Mouse (Mus musculus) adrenal gland, adult 18-20 months (tissue): ENCODE results near the gene Flt3l. TPM values are rescaled to one million over a fixed set of nuclear protein-coding genes. Genes with fewer than 3 reads are reported as not detected.
"Not testable (repeated sequence)": the region's sequence is repeated elsewhere in the genome, so short reads cannot be mapped to it uniquely, and the experiment has no call there.

Source experiments
- DNase-seq, 2 experiments: peaks; one replicate each; pipeline ENCODE4 v3.0.0; 2021 to 2022; ENCODE audit warnings: low spot score in 2 of 2
- total RNA-seq, 2 experiments: library from RNA; stranded (reverse); gene quantifications; 1 replicate in 1 of 2; 2 replicates in 1 of 2; pipeline ENCODE4 v1.2.3; 2021

Gene Flt3l
- total RNA-seq, 2 experiments from 2014 or later: 20.6 to 26.8 TPM

- no peak for DNase-seq
Observed at GRCm38 (mm10) chr7:45102441-45102840, 33.8 kb downstream of the Flt3l start.

DNA sequence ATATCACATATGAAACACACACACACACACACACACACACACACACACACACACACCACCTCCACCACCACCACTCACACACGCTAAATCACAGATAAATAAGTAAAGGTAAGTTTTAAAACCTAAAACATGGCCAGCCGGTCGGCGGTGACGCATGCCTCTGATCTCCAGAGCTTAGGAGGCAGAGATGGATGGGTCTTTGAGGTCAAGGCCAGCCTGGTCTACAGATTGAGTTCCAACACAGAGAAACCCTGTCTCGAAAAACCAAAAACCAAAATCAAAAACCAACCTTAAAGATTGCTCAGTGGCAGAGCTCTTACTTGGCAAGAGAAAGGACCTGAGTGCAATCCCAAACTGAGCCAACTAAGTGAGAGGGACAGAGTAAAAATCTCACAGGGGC lies 36.2 kb downstream of the Flt3l start:
- no peak for DNase-seq

DNA sequence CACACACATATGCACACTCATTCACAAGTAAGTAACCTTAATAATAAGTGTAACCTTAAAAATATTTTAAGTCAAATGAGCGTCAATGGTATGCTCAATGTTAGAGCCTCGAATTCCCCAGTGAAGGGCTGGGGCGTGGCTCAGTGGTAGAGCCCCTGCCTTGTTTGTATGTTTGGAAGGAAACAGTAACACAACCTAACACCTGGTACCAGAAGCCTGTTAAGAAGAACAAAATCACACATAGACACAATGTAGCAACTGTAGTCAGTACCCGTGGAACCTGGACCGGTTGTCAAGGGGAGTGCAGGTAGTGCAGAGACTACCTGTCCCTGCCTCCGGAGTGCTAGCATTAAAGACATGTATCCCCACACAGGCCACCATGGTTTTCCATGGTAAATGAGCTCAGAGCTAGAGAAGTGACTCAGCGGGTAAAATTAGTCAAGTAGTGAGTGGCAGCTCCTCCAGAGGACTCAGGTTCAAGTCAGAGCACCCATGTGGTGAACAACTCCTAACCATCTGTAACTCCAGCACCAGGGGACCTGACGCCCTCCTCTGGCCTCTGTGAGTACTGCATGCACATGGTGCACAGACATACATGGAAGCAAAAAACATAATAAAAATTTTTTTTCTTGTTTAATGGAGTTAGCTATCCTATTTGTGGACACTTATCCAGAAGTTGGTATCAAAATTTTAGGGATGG lies 37.5 kb downstream of the Flt3l start:
- DNase-seq: no peak

DNA sequence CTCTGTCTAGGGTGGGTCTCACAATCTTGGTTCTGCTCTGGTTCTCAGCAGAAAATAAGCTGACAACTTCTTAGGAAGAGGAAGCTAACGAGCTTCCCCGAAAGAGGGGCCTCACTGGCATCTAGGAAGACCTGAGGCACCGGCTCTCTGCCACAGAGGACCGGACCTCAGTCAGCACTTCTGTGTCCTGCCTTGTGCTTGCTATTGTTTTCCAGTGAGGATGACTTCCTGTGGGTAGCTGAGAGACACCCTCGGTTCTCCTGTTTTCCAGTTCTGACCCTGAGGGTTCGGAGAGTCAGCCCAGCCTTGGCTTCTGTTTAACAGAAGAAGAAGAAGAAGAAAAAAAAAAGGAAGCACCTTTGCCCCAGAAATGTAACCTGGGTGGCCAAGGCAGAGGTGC lies 38.8 kb downstream of the Flt3l start:
- no peak for DNase-seq

DNA sequence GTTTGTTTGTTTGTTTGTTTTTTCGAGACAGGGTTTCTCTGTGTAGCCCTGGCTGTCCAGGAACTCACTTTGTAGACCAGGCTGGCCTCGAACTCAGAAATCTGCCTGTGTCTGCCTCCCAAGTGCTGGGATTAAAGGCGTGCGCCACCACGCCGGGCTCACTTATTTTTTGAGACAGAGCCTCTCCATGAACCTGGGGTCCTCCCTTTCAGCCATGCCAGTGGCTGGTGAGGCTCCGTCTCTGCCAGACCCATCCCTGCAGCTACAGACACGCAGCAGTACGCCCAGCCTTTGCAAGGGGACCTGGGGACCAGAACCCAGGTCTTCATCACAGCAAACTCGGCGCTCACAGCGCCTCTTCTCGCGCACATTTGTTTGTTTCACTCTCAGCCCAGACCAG lies 40.3 kb downstream of the Flt3l start:
- DNase-seq: not testable (repeated sequence)

DNA sequence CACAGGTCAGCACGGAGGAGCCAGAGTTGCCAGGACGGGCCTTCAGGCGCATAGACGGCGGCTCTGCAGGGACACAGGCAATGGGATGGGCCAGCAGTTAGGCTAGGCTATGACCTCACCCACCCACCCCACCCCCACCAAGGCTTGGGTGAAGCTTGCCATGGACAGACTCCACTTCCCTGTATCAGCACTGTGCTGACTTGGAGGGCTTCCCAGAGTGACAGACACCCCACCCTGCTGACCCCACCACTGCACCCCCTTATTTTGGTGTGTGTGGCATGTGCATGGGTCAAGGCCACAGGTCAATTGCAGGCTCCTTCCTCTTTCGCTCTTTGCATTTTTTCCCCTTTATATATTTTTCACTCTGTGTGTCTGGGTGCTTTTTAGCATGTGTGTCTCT lies 40.9 kb downstream of the Flt3l start:
- no peak for DNase-seq

GRCm38 (mm10) chr7:45094121-45094520 lies 42.1 kb downstream of the Flt3l start:
- DNase-seq: no peak

- no peak for DNase-seq
Observed at GRCm38 (mm10) chr7:45093516-45093905, 42.7 kb downstream of the Flt3l start.

DNA sequence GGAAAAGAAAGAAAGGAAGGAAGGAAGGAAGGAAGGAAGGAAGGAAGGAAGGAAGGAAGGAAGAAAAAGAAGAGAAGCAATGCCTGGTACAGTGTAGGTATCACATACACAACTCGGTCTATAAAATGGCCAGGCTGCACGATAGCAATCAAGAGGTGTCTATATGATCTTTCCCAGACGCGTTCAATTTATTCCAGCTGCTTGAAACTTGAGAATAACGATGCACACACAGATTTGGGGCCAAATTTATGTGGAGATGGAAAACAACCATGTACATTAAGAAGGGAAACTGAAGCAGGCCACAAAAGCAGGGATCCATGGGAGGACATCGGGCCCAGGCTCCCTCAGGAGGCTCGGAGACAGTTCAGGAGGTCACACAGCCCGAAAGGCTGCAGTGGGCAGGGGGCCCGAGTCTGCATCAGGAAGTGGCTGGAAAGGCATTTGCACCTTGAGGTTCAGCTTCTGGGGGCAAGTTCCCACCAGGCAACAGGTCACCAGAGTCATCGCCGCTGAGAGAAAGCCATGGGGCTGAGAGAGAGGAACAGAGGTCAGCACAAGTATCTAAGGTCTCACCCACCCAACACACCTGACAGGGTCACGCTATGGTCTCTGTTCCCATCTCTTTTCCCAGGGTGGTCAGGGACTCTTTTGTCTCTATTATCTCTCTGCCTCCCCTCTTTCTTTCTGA lies 43.3 kb downstream of the Flt3l start:
- no peak for DNase-seq

GRCm38 (mm10) chr7:45092048-45092447 lies 44.2 kb downstream of the Flt3l start, which contains the start of gene Rcn3:
Gene Rcn3, minus strand, starts transcription at chr7:45092221.
- peak; percentile 56 to 65 for DNase-seq

DNA sequence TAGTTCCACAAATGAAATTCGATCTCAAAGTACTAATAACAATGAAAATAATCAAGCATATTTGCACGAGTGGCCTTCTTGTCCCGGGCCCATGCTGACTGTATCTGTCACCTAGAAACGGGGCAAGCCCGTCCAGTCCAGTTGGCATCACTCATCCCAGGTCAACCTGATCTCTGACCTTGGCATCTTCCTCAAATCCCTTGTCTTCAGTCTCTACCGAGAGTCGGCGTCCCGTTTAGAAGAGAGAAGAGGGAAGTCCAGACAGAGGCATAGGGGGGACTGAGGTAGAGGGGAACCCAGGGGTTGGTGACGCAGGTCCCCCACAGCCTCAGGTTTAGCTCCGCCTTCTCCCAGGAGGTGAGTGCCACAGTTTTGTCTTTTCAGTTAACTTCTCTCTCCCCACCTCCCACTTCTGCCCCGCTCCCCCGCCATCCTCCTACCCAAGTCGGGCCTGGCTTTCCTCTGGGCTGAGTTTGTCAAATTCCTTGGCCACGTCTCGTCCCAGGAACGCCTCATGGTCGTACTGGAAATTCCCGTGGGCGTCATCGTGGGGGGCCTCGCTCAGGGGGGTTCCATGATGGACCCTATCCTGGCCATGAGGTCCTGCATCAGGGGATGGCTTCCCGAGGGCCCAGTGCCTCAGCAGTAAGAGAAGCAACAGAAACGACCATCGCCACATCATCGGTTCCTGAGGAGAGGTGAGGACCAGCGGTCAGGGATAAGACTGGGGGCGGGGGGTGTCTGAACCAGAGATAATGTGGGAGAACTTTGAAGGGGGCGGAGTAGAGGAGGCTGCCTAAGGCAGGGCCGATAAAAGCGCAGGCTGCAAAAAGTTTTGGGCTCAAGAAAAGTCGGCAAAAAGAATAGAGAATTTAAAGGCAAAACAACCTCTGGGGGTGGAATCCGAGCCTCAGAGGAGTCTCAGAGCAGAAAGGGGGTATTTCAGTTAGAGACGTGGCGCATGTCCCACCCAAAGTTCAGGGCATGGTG lies 44.9 kb downstream of the Flt3l start:
- DNase-seq: no peak

DNA sequence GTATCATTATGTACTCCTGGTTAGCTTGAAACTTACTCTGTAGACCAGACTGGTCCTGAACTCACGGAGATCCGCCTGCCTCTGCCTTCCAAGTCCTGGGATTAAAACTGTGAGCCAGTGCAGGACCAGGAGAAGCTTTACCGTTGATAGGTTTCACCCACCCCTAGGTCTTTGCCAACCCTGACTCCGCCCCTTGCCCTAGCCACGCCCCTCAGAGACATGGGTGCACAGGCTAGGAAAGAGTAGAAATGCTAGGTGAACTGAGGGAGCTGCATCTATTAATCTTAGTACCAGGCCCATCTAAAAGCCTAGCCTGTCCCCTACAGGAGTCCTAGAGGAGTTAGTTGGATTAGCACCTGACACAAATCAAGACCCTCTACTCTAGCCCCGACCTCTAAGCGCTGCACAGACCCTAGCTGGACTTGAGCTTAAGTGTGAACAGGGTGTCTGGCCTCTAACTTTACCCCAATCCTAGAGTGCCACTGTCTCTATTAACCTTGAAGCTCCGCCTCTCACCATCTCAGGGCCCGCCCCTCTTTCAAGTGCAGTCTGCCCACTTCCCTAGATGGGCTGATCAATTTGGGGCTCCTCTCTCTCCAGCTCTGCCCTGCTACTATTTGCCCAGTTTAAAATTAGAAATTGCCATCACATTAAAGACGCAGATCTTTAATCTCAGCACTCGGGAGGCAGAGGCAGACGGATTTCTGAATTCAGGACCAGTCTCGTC lies 45.8 kb downstream of the Flt3l start:
- no peak for DNase-seq

- no peak for DNase-seq
Observed at GRCm38 (mm10) chr7:45088597-45088996, 47.6 kb downstream of the Flt3l start.

DNA sequence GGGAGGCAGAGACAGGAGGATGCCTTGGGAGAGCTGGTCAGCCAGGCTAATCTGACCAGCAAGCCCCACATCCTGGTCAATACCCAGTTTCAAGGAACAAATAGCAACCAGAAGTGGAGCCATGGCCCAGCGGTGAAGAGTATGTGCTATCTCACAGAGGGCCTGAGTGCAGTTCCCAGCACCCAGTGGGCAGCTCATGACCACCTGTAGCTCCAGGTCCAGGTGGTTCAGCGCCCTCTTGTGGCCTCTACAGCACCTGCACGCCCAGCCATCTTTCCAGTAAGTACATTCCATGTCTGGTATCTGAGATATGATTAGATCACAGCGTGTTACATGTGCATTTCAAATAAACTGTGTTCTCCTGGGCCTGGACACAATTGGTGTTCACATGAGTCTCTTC lies 50.1 kb downstream of the Flt3l start:
- DNase-seq: no peak

GRCm38 (mm10) chr7:45083300-45083890 lies 52.8 kb downstream of the Flt3l start:
- no peak for DNase-seq

DNA sequence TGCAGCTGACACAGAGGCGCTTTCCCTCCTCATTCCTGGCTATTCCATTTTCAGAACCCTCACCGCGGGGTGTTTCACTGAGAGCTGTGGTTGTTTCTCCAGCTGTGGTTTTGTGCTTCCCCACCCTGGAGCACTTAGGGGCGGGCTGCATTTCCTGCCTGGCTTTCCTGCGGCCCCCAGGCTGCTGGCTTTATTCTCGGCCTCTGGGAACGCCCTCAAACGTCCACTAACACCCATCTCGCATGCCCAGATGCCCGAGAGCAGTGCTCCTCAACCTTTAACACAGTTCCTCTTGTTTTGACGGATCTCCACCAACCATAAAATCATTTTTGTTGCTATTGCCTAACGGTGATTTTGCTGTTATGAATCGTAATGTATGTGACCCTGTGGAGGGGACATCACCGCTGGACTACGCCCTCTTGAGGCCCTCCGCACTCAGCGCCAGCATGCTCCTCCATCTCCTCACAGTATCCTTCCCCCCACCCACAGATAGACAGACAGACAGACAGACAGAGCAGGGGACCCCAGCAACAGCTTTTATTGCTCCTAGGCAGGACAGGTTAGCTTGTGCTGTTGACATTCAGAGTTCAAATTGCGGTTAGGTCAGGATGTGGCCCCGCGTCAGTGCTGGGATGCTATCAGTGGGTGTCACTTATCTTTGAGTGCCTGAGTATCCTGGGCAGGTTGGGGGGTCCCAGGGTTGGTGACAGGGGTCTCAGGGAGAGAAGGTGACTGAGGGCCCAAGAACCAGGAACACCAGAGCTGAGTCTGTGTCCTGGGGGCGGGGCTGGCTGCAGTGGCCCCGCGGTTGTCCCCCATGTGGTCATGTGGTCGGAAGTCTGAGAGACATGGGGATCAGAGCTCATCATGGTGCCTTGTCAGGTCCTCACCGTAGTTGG lies 53.6 kb downstream of the Flt3l start:
- DNase-seq: no peak

GRCm38 (mm10) chr7:45081016-45081415 lies 55.2 kb downstream of the Flt3l start:
- DNase-seq: no peak

DNA sequence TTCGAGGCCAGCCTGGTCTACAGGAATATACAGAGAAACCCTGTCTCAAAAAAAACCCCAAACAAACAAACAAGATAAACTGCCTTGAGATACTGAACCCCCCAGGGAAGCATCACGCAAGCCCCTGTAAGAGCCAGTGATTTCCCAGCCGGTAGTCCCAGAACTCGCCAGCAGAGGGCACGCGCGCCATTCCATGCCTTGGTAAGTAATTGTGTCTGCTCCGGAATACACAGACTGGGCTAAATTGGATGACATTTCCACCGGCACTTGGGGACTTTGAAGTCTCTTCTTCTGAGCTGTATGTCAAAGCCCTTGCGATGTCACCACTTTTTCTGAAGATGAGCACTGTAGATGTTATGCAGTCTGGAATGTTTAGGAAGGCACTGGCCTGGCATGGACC lies 56.4 kb downstream of the Flt3l start:
- DNase-seq: peak; percentile 95 to 97
